ENCODE assay signal across 8 mouse cellular contexts in genomic region chr7:29247706-29248105, GRCm38 (mm10). TPM values are rescaled to one million over a fixed set of nuclear protein-coding genes. Genes with fewer than 3 reads are reported as not detected.
DNase-seq lines count a peak whose midpoint lies in the region; ATAC-seq and TF ChIP-seq lines count a peak whose summit lies in the region.

No protein-coding gene starts in this region.

- no peak for TF ChIP-seq CTCF in E14TG2a.4 (conservative IDR thresholded peaks at IDR 0.05; ENCODE audit: low read length)

- DNase-seq in 3134 (ENCODE audit: extremely low read depth, insufficient read length, low spot score) = peak; percentile 76
- DNase-seq in kidney, postnatal 10 days = peak; percentile 62
- no peak for DNase-seq in midbrain, embryonic 11.5 days (ENCODE audit: low spot score, missing footprints)
- no peak for DNase-seq in left cerebral cortex, postnatal 25 days (ENCODE audit: low spot score in 2 of 2)
- no peak for DNase-seq in frontal cortex, postnatal 25 days (ENCODE audit: low spot score in 2 of 2)
- no peak for DNase-seq in gastrocnemius, adult 8-10 months (ENCODE audit: low spot score in 2 of 2)

- H3K36me3 ChIP-seq in E14TG2a.4 (ENCODE audit: insufficient read depth, low read length) = peaks cover 37% of the 10 kb centered on the region
- H3K36me3 ChIP-seq in forebrain, embryonic 15.5 days = 0 out of 2 replicates have a peak, but pooled peaks cover 4% of the 10 kb centered on the region
- peaks cover 7% of the 10 kb centered on the region for H3K36me3 ChIP-seq in midbrain, embryonic 11.5 days (ENCODE audit: control insufficient read depth, insufficient read depth, low read length)

- H3K9ac ChIP-seq in forebrain, embryonic 15.5 days (replicated peaks) = no peak overlapping the region
- peak overlapping the region; percentile 44 for H3K9ac ChIP-seq in midbrain, embryonic 11.5 days (ENCODE audit: low read length)

- no peak for ATAC-seq in forebrain, embryonic 15.5 days (replicated peaks)
- no peak for ATAC-seq in midbrain, embryonic 11.5 days (ENCODE audit: low FRiP score)

- no peak overlapping the region for H3K27ac ChIP-seq in forebrain, embryonic 15.5 days (replicated peaks)
- no peak overlapping the region for H3K27ac ChIP-seq in midbrain, embryonic 11.5 days (ENCODE audit: low read depth, low read length)

- H3K9me3 ChIP-seq in E14TG2a.4 (ENCODE audit: low read length) = no peaks in the 10 kb centered on the region
- no peaks in the 10 kb centered on the region for H3K9me3 ChIP-seq in forebrain, embryonic 15.5 days
- no peaks in the 10 kb centered on the region for H3K9me3 ChIP-seq in midbrain, embryonic 11.5 days (ENCODE audit: control insufficient read depth, low read length)

- H3K4me3 ChIP-seq in E14TG2a.4 (replicated peaks; ENCODE audit: low read length) = peak overlapping the region; percentile 74
- 0 out of 2 replicates have a peak overlapping the region, but pooled peaks have one; percentile 7 for H3K4me3 ChIP-seq in forebrain, embryonic 15.5 days
- H3K4me3 ChIP-seq in midbrain, embryonic 11.5 days (ENCODE audit: low read depth, low read length) = peak overlapping the region; percentile 18

- peaks cover 76% of the 10 kb centered on the region for H3K4me1 ChIP-seq in E14TG2a.4 (replicated peaks; ENCODE audit: low read depth, low read length)
- H3K4me1 ChIP-seq in forebrain, embryonic 15.5 days = no peaks in the 10 kb centered on the region
- peaks cover 6% of the 10 kb centered on the region for H3K4me1 ChIP-seq in midbrain, embryonic 11.5 days (ENCODE audit: control insufficient read depth, insufficient read depth, low read length)

- intact Hi-C loops in left cerebral cortex, postnatal 25 days (cut with DNase I) = loop anchor here (2.0 to 5.0 kb wide), 2 partner anchors 49 to 195 kb away; no protein-coding TSS in a partner anchor

- peak overlapping the region; percentile 23 for H3K4me2 ChIP-seq in forebrain, embryonic 15.5 days (replicated peaks)
- peak overlapping the region; percentile 48 for H3K4me2 ChIP-seq in midbrain, embryonic 11.5 days

- no peaks in the 10 kb centered on the region for H3K27me3 ChIP-seq in E14TG2a.4 (ENCODE audit: insufficient read depth, low read length)
- H3K27me3 ChIP-seq in forebrain, embryonic 15.5 days = peaks cover 11% of the 10 kb centered on the region
- H3K27me3 ChIP-seq in midbrain, embryonic 11.5 days (ENCODE audit: control insufficient read depth, insufficient read depth, low read length) = peaks cover 4% of the 10 kb centered on the region; the same call in 1 of the 2 replicates

- 16% methylated on average over 19 of the region's 19 CpGs for WGBS in forebrain, embryonic 15.5 days
- WGBS in midbrain, embryonic 11.5 days = 7% methylated on average over 19 of the region's 19 CpGs

RNA-seq across cellular contexts. Expression of gene 2200002D01Rik, which starts 0.6 kb away (rescaled TPM):
- 0.95 TPM in 1 of 2 replicates, not detected in the other for polyA plus RNA-seq in forebrain, embryonic 15.5 days (2015; fragmentation: Nextera tagmentation; extraction: Ambion mirVana)
- polyA plus RNA-seq in midbrain, embryonic 11.5 days (2014; fragmentation: Nextera tagmentation; extraction: Ambion mirVana) = 2.4 and 2.7 TPM in 2 replicates
- not detected for total RNA-seq in left cerebral cortex, postnatal 25 days (2021)
- under 1 TPM in 3 of 4 experiments, not detected in 1; 0.44 to 0.85 (median 0.79) TPM for total RNA-seq in gastrocnemius, adult 8-10 months (2022)

RNA-seq across cellular contexts. Expression of gene Yif1b, which starts 9.6 kb away (rescaled TPM):
- 76.2 and 78.7 TPM in 2 replicates for polyA plus RNA-seq in forebrain, embryonic 15.5 days (2015; fragmentation: Nextera tagmentation; extraction: Ambion mirVana)
- 77.1 and 81.5 TPM in 2 replicates for polyA plus RNA-seq in midbrain, embryonic 11.5 days (2014; fragmentation: Nextera tagmentation; extraction: Ambion mirVana)
- 10 to 100 TPM; 48.5 to 52.0 TPM for total RNA-seq in left cerebral cortex, postnatal 25 days (2021)
- total RNA-seq in gastrocnemius, adult 8-10 months (2022) = 10 to 100 TPM; 36.9 to 39.3 (median 38.4) TPM

RNA-seq across cellular contexts. Expression of gene Kcnk6, which starts 15.4 kb away (rescaled TPM):
- polyA plus RNA-seq in forebrain, embryonic 15.5 days (2015; fragmentation: Nextera tagmentation; extraction: Ambion mirVana) = 0.28 and 0.83 TPM in 2 replicates
- polyA plus RNA-seq in midbrain, embryonic 11.5 days (2014; fragmentation: Nextera tagmentation; extraction: Ambion mirVana) = 0.22 and 0.43 TPM in 2 replicates
- 1 to 10 TPM; 2.2 to 3.2 TPM for total RNA-seq in left cerebral cortex, postnatal 25 days (2021)
- total RNA-seq in gastrocnemius, adult 8-10 months (2022) = under 1 TPM; 0.39 to 0.63 (median 0.49) TPM

RNA-seq across cellular contexts. Expression of gene Catsperg1, which starts 33.9 kb away (rescaled TPM):
- 1.8 and 2.1 TPM in 2 replicates for polyA plus RNA-seq in forebrain, embryonic 15.5 days (2015; fragmentation: Nextera tagmentation; extraction: Ambion mirVana)
- 0.36 and 1.2 TPM in 2 replicates for polyA plus RNA-seq in midbrain, embryonic 11.5 days (2014; fragmentation: Nextera tagmentation; extraction: Ambion mirVana)
- under 1 TPM; 0.76 to 0.99 TPM for total RNA-seq in left cerebral cortex, postnatal 25 days (2021)
- under 1 TPM in 2 of 4 experiments, not detected in 2; 0.13 to 0.68 TPM for total RNA-seq in gastrocnemius, adult 8-10 months (2022)

RNA-seq across cellular contexts. Expression of gene Spint2, which starts 34.0 kb away (rescaled TPM):
- polyA plus RNA-seq in forebrain, embryonic 15.5 days (2015; fragmentation: Nextera tagmentation; extraction: Ambion mirVana) = 43.8 and 48.8 TPM in 2 replicates
- 16.5 and 18.3 TPM in 2 replicates for polyA plus RNA-seq in midbrain, embryonic 11.5 days (2014; fragmentation: Nextera tagmentation; extraction: Ambion mirVana)
- 10 to 100 TPM; 21.1 to 24.4 TPM for total RNA-seq in left cerebral cortex, postnatal 25 days (2021)
- total RNA-seq in gastrocnemius, adult 8-10 months (2022) = 10 to 100 TPM; 11.2 to 15.9 (median 12.5) TPM

Comparison
In these comparisons a context has a peak if more than half of its experiments do, and no peak if none do; other contexts are left out.
1. DNase-seq: peak in 3134 (single experiment) and kidney, postnatal 10 days (single experiment); none in midbrain, embryonic 11.5 days (single experiment), left cerebral cortex, postnatal 25 days (0 of 2), frontal cortex, postnatal 25 days (0 of 2) and gastrocnemius, adult 8-10 months (0 of 2).
2. H3K4me3 ChIP-seq: peak in every context shown above with its lines; median percentile 74 in E14TG2a.4; 18 in midbrain, embryonic 11.5 days; 7 in forebrain, embryonic 15.5 days.